Mouse (Mus musculus) right cerebral cortex, postnatal 36 days (tissue): ENCODE data around the gene Ptk6.
A peak's percentile ranks its signal among the peaks of the same experiment; 100 is the strongest.

Source experiments
- DNase-seq, 2 experiments: peaks; one replicate each; pipeline ENCODE4 v3.0.0; 2022; ENCODE audit warnings: low spot score in 2 of 2, mixed read lengths in 1 of 2

The Ptk6 gene

GRCm38 (mm10) chr2:181202422-181202821 is at the start of gene Ptk6:
Gene Ptk6 (minus strand): TSS chr2:181202789.
- no peak for DNase-seq

GRCm38 (mm10) chr2:181251841-181252240 is 49.3 kb upstream of the Ptk6 start:
- DNase-seq = no peak

- no peak for DNase-seq
These were observed 46.6 kb upstream of the Ptk6 start for GRCm38 (mm10) chr2:181249217-181249616.

GRCm38 (mm10) chr2:181245031-181245430 is 42.4 kb upstream of the Ptk6 start:
- DNase-seq = no peak

GRCm38 (mm10) chr2:181243706-181244394 is 41.3 kb upstream of the Ptk6 start:
- no peak for DNase-seq

- DNase-seq = no peak
These were observed 39.7 kb upstream of the Ptk6 start for GRCm38 (mm10) chr2:181242314-181242665.

GRCm38 (mm10) chr2:181241602-181242313 is 39.2 kb upstream of the Ptk6 start, which contains the start of gene Helz2:
Gene Helz2 (minus strand): TSS chr2:181242027.
- DNase-seq = no peak

- no peak for DNase-seq
These were observed 38.3 kb upstream of the Ptk6 start for GRCm38 (mm10) chr2:181240806-181241440.

- peak in 1 of 2 experiments; percentile 15 for DNase-seq
These were observed 36.7 kb upstream of the Ptk6 start for GRCm38 (mm10) chr2:181239261-181239660.

GRCm38 (mm10) chr2:181238861-181239260 is 36.3 kb upstream of the Ptk6 start:
- DNase-seq = no peak

GRCm38 (mm10) chr2:181238091-181238610 is 35.6 kb upstream of the Ptk6 start:
- no peak for DNase-seq

- no peak for DNase-seq
These were observed 34.8 kb upstream of the Ptk6 start for GRCm38 (mm10) chr2:181237251-181238014.

- DNase-seq = no peak
These were observed 33.3 kb upstream of the Ptk6 start for GRCm38 (mm10) chr2:181235681-181236566.

GRCm38 (mm10) chr2:181234680-181235079 is 32.1 kb upstream of the Ptk6 start:
- no peak for DNase-seq

- no peak for DNase-seq
These were observed 30.9 kb upstream of the Ptk6 start for GRCm38 (mm10) chr2:181233443-181233842.

- no peak for DNase-seq
These were observed 28.6 kb upstream of the Ptk6 start for GRCm38 (mm10) chr2:181231171-181231570.

- no peak for DNase-seq
These were observed 25.7 kb upstream of the Ptk6 start for GRCm38 (mm10) chr2:181228335-181228734.

GRCm38 (mm10) chr2:181227122-181227521 is 24.5 kb upstream of the Ptk6 start:
- no peak for DNase-seq

- no peak for DNase-seq
These were observed 22.4 kb upstream of the Ptk6 start for GRCm38 (mm10) chr2:181224994-181225393.

GRCm38 (mm10) chr2:181220361-181220760 is 17.8 kb upstream of the Ptk6 start:
- no peak for DNase-seq
